7 mouse cellular contexts compared by ENCODE assay signal in the genomic region with DNA sequence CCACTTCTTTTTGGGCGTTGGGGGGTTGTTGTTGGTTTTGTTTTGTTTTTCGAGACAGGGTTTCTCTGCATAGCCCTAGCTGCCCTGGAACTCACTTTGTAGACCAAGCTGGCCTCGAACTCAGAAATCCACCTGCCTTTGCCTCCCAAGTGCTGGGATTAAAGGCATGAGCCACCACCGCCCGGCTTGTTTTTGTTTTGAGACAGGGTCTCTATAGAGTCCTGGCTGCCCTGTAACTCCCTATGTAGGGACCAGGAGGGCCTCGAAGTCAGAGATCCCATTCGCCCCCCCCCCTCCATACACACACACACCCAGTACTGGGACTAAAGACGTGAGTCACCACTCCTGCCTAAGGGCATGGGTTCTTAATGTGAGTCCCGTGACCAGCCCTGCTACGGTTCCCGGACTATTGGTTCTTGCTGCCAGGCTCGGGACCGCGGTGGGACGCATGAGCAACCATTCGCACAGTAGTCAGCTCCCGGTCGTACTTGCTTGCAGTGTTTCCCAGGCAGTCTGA. TPM values are rescaled to one million over a fixed set of nuclear protein-coding genes. Genes with fewer than 3 reads are reported as not detected.
DNase-seq lines count a peak whose midpoint lies in the region; ATAC-seq and TF ChIP-seq lines count a peak whose summit lies in the region.

No protein-coding gene starts in this region.

- no peaks in the 10 kb centered on the region for H3K9me3 ChIP-seq in intestine, embryonic 15.5 days
- no peaks in the 10 kb centered on the region for H3K9me3 ChIP-seq in liver, postnatal 0 days (ENCODE audit: low read length)
- H3K9me3 ChIP-seq in neural tube, embryonic 12.5 days: no peaks in the 10 kb centered on the region

- no peak overlapping the region for H3K27ac ChIP-seq in cerebellum, adult 2 months (ENCODE audit: insufficient read depth, low read length)
- H3K27ac ChIP-seq in intestine, embryonic 15.5 days: 0 out of 2 replicates have a peak overlapping the region, but pooled peaks have one; percentile 7
- H3K27ac ChIP-seq in liver, postnatal 0 days (ENCODE audit: low read depth): peak overlapping the region; percentile 93
- H3K27ac ChIP-seq in neural tube, embryonic 12.5 days: peak overlapping the region; percentile 72; the same call in 1 of the 2 replicates

- POLR2A ChIA-PET in Patski (lab: Charles Lee): no interaction called here

- TF ChIP-seq POLR2A in cerebellum, adult 2 months (IDR thresholded peaks at IDR 0.05; ENCODE audit: borderline replicate concordance, insufficient read depth, low read length): no peak

- peak overlapping the region; percentile 93 for H3K4me2 ChIP-seq in intestine, embryonic 15.5 days (replicated peaks)
- peak overlapping the region; percentile 95 for H3K4me2 ChIP-seq in liver, postnatal 0 days (ENCODE audit: low read depth, low read length)
- peak overlapping the region; percentile 93 for H3K4me2 ChIP-seq in neural tube, embryonic 12.5 days (replicated peaks)

- no peaks in the 10 kb centered on the region for H3K27me3 ChIP-seq in Patski
- no peaks in the 10 kb centered on the region for H3K27me3 ChIP-seq in cerebellum, adult 2 months (ENCODE audit: control insufficient read depth, insufficient read depth, low read length)
- H3K27me3 ChIP-seq in intestine, embryonic 15.5 days (replicated peaks): no peaks in the 10 kb centered on the region
- no peaks in the 10 kb centered on the region for H3K27me3 ChIP-seq in liver, postnatal 0 days (ENCODE audit: insufficient read depth, low read length)
- no peaks in the 10 kb centered on the region for H3K27me3 ChIP-seq in neural tube, embryonic 12.5 days (replicated peaks)

- peak overlapping the region; percentile 71 for H3K4me3 ChIP-seq in cerebellum, adult 2 months (replicated peaks; ENCODE audit: insufficient read depth, low read depth, low read length)
- peak overlapping the region; percentile 97 for H3K4me3 ChIP-seq in intestine, embryonic 15.5 days (replicated peaks)
- peak overlapping the region; percentile 85 for H3K4me3 ChIP-seq in liver, postnatal 0 days (ENCODE audit: low read depth, low read length)
- H3K4me3 ChIP-seq in neural tube, embryonic 12.5 days: peak overlapping the region; percentile 90

- no peak for TF ChIP-seq EP300 in liver, postnatal 0 days (IDR thresholded peaks at IDR 0.05; ENCODE audit: low read depth)

- TF ChIP-seq CTCF in Patski (IDR thresholded peaks at IDR 0.05): no peak
- no peak for TF ChIP-seq CTCF in cerebellum, adult 2 months (IDR thresholded peaks at IDR 0.05; ENCODE audit: borderline replicate concordance, insufficient read depth, low read depth, low read length)
- TF ChIP-seq CTCF in liver, postnatal 0 days (IDR thresholded peaks at IDR 0.05; ENCODE audit: low read depth): no peak

- peak; percentile 79 for DNase-seq in Patski (ENCODE audit: low read depth, low spot score)
- peak; percentile 28 to 31 for DNase-seq in cerebellum, adult 2 months
- peak; percentile 34 for DNase-seq in gastrocnemius, postnatal 10 days
- DNase-seq in liver, postnatal 0 days: peak; percentile 52
- peak; percentile 40 for DNase-seq in thymus, postnatal 25 days

- H3K9ac ChIP-seq in intestine, embryonic 15.5 days: peak overlapping the region; percentile 32; the same call in 1 of the 2 replicates
- peak overlapping the region; percentile 57 for H3K9ac ChIP-seq in liver, postnatal 0 days (replicated peaks)
- 0 out of 2 replicates have a peak overlapping the region, but pooled peaks have one; percentile 26 for H3K9ac ChIP-seq in neural tube, embryonic 12.5 days

- in situ Hi-C loops in Patski (cut with MboI; ENCODE audit: low pct_unique_long_range_greater_than_20kb): loop anchor here (10.0 kb wide), 1 partner anchor 251 kb away; no protein-coding TSS in a partner anchor

- 2% methylated on average over 18 of the region's 18 CpGs for WGBS in cerebellum, adult 2 months
- WGBS in intestine, embryonic 15.5 days: 2% methylated on average over 18 of the region's 18 CpGs
- WGBS in liver, postnatal 0 days (ENCODE audit: insufficient replicate concordance): 2% methylated on average over 18 of the region's 18 CpGs
- WGBS in neural tube, embryonic 12.5 days: under 1% methylated on average over 18 of the region's 18 CpGs

- CTCF ChIA-PET in Patski (lab: Charles Lee): interaction anchor here (2.3 to 2.9 kb wide), 2 partner anchors 10 to 26 kb away, joined by 8 to 11 read pairs; no protein-coding TSS in a partner anchor

- H3K36me3 ChIP-seq in intestine, embryonic 15.5 days: no peaks in the 10 kb centered on the region
- H3K36me3 ChIP-seq in liver, postnatal 0 days (replicated peaks; ENCODE audit: insufficient read depth, low read length): no peaks in the 10 kb centered on the region
- H3K36me3 ChIP-seq in neural tube, embryonic 12.5 days: no peaks in the 10 kb centered on the region

- H3K4me1 ChIP-seq in cerebellum, adult 2 months (ENCODE audit: control insufficient read depth, insufficient read depth, low read length): no peaks in the 10 kb centered on the region; the same call in 1 of the 2 replicates
- H3K4me1 ChIP-seq in intestine, embryonic 15.5 days (replicated peaks): peaks cover 7% of the 10 kb centered on the region
- peaks cover 17% of the 10 kb centered on the region for H3K4me1 ChIP-seq in liver, postnatal 0 days (ENCODE audit: insufficient read depth)
- peaks cover 20% of the 10 kb centered on the region; the same call in 1 of the 2 replicates for H3K4me1 ChIP-seq in neural tube, embryonic 12.5 days

- peak; percentile 32 for ATAC-seq in Patski
- ATAC-seq in intestine, embryonic 15.5 days: peak; percentile 55
- peak; percentile 3; the same call in 1 of the 2 replicates for ATAC-seq in liver, postnatal 0 days
- peak; percentile 56 for ATAC-seq in neural tube, embryonic 12.5 days (ENCODE audit: low FRiP score, low read depth)

RNA-seq across cellular contexts. Expression of a gene that starts 0.8 kb away (rescaled TPM):
- 23.3 TPM for polyA plus RNA-seq in Patski (2021)
- 28.9 and 29.9 TPM in 2 replicates for polyA plus RNA-seq in cerebellum, adult 2 months (2012; rRNA removed)
- total RNA-seq in gastrocnemius, postnatal 10 days (2021): 10 to 100 TPM in 1 of 2 experiments, 1 to 10 TPM in 1; 9.8 to 12.5 TPM
- polyA plus RNA-seq in intestine, embryonic 15.5 days (2015; fragmentation: Nextera tagmentation; extraction: Ambion mirVana): 18.8 and 21.6 TPM in 2 replicates
- 9.8 and 11.7 TPM in 2 replicates for polyA plus RNA-seq in liver, postnatal 0 days (2015; fragmentation: Nextera tagmentation; extraction: Ambion mirVana)
- 10.7 and 11.4 TPM in 2 replicates for polyA plus RNA-seq in neural tube, embryonic 12.5 days (2016; fragmentation: Nextera tagmentation; extraction: Ambion mirVana)

RNA-seq across cellular contexts. Expression of a gene that starts 7.8 kb away (rescaled TPM):
- polyA plus RNA-seq in Patski (2021): 65.7 TPM
- polyA plus RNA-seq in cerebellum, adult 2 months (2012; rRNA removed): 187 and 213 TPM in 2 replicates
- 10 to 100 TPM; 22.9 to 25.5 TPM for total RNA-seq in gastrocnemius, postnatal 10 days (2021)
- 16.8 and 17.4 TPM in 2 replicates for polyA plus RNA-seq in intestine, embryonic 15.5 days (2015; fragmentation: Nextera tagmentation; extraction: Ambion mirVana)
- 9.0 and 11.9 TPM in 2 replicates for polyA plus RNA-seq in liver, postnatal 0 days (2015; fragmentation: Nextera tagmentation; extraction: Ambion mirVana)
- 41.0 and 45.2 TPM in 2 replicates for polyA plus RNA-seq in neural tube, embryonic 12.5 days (2016; fragmentation: Nextera tagmentation; extraction: Ambion mirVana)

RNA-seq across cellular contexts. Expression of a gene that starts 24.6 kb away (rescaled TPM):
- polyA plus RNA-seq in Patski (2021): 12.6 TPM
- polyA plus RNA-seq in cerebellum, adult 2 months (2012; rRNA removed): 0.90 and 0.97 TPM in 2 replicates
- total RNA-seq in gastrocnemius, postnatal 10 days (2021): 1 to 10 TPM; 1.3 to 1.8 TPM
- polyA plus RNA-seq in intestine, embryonic 15.5 days (2015; fragmentation: Nextera tagmentation; extraction: Ambion mirVana): 4.6 and 6.7 TPM in 2 replicates
- 11.8 TPM in 2 replicates for polyA plus RNA-seq in liver, postnatal 0 days (2015; fragmentation: Nextera tagmentation; extraction: Ambion mirVana)
- 4.0 and 4.2 TPM in 2 replicates for polyA plus RNA-seq in neural tube, embryonic 12.5 days (2016; fragmentation: Nextera tagmentation; extraction: Ambion mirVana)

Comparison
In these comparisons a context has a peak if more than half of its experiments do, and no peak if none do; other contexts are left out.
1. ATAC-seq: peak in every context shown above with its lines; median percentile 56 in neural tube, embryonic 12.5 days; 55 in intestine, embryonic 15.5 days; 32 in Patski; 3 in liver, postnatal 0 days.